Mouse (Mus musculus): Measurements from ENCODE around the gene Ddx43.

- TF ChIP-seq CTCF (IDR thresholded peaks at IDR 0.05; ENCODE audit: low read depth, low read length) (no peak), TAL1 (conservative IDR thresholded peaks at IDR 0.05; ENCODE audit: low read depth, low read length) (no peak), GATA1 (IDR thresholded peaks at IDR 0.05; ENCODE audit: borderline replicate concordance, low read length) (no peak)
These were observed 32.6 kb downstream of the Ddx43 start for GRCm38 (mm10) chr9:78428185-78428584.
